Mouse (Mus musculus): Measurements from ENCODE around the gene Faf1. TPM values are rescaled to one million over a fixed set of nuclear protein-coding genes. Genes with fewer than 3 reads are reported as not detected.
A peak's percentile ranks its signal among the peaks of the same experiment; 100 is the strongest.
"Not testable (repeated sequence)": the region's sequence is repeated elsewhere in the genome, so short reads cannot be mapped to it uniquely, and the experiment has no call there.

Gene Faf1
- polyA plus RNA-seq, 1 experiment from 2014 or later = 20.8 TPM

- H3K4me3 ChIP-seq (ENCODE audit: low read depth, low read length) = peak overlapping the region; percentile 82
- H3K9ac ChIP-seq (ENCODE audit: low read length) = peak overlapping the region; percentile 83
- H3K27me3 ChIP-seq (ENCODE audit: control insufficient read depth, insufficient read depth, low read length) = no peaks in the 10 kb centered on the region
- peak overlapping the region; percentile 98 for H3K27ac ChIP-seq (replicated peaks)
- H3K9me3 ChIP-seq (ENCODE audit: control insufficient read depth, low read length) = no peaks in the 10 kb centered on the region
- WGBS = 1% methylated on average over 3 of the region's 3 CpGs
- H3K36me3 ChIP-seq (ENCODE audit: control insufficient read depth, insufficient read depth, low read length) = no peaks in the 10 kb centered on the region
- DNase-seq (ENCODE audit: low spot score) = no peak
- TF ChIP-seq CTCF (IDR thresholded peaks at IDR 0.05; ENCODE audit: low read depth) (no peak), EP300 (optimal IDR thresholded peaks at IDR 0.05) (no peak)
- ATAC-seq (ENCODE audit: low FRiP score, low TSS enrichment) = no peak
- H3K4me1 ChIP-seq (replicated peaks; ENCODE audit: control insufficient read depth, insufficient read depth) = no peaks in the 10 kb centered on the region
- H3K4me2 ChIP-seq (replicated peaks; ENCODE audit: low read depth) = peak overlapping the region; percentile 48
Measured at GRCm38 (mm10) chr4:109677221-109677620, 833 bp downstream of the Faf1 start.

DNA sequence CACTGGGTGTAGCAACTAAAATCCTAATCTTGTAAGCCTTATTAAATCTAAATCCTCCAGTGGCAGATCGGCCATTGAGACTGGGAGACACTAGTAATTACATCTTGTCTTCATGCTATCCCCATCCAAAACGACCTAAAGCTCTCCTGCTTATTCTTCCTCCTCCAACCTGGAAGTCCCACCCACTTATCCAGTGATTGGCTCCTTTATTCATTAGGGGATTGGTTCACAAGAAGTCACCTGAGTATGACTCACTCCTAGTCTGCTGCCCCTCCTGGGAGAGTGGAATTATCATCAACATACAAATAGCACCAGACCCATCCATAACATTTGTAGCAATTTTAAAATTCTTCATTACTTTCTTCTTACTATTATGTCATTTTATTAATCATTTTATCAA lies 7.2 kb downstream of the Faf1 start:
- ATAC-seq (ENCODE audit: low FRiP score, low TSS enrichment) (no peak), DNase-seq (ENCODE audit: low spot score) (no peak)
- no peak overlapping the region for H3K9ac ChIP-seq (ENCODE audit: low read length)
- H3K36me3 ChIP-seq (ENCODE audit: control insufficient read depth, insufficient read depth, low read length) = no peaks in the 10 kb centered on the region
- H3K4me3 ChIP-seq (ENCODE audit: low read depth, low read length) = no peak overlapping the region
- no peaks in the 10 kb centered on the region for H3K4me1 ChIP-seq (replicated peaks; ENCODE audit: control insufficient read depth, insufficient read depth)
- H3K27me3 ChIP-seq (ENCODE audit: control insufficient read depth, insufficient read depth, low read length) = no peaks in the 10 kb centered on the region
- TF ChIP-seq EP300 (optimal IDR thresholded peaks at IDR 0.05) (no peak), CTCF (IDR thresholded peaks at IDR 0.05; ENCODE audit: low read depth) (no peak)
- H3K9me3 ChIP-seq (ENCODE audit: control insufficient read depth, low read length) = no peaks in the 10 kb centered on the region
- H3K4me2 ChIP-seq (replicated peaks; ENCODE audit: low read depth) = no peak overlapping the region
- H3K27ac ChIP-seq (replicated peaks) = no peak overlapping the region
- 77% methylated on average over 2 of the region's 2 CpGs for WGBS

DNA sequence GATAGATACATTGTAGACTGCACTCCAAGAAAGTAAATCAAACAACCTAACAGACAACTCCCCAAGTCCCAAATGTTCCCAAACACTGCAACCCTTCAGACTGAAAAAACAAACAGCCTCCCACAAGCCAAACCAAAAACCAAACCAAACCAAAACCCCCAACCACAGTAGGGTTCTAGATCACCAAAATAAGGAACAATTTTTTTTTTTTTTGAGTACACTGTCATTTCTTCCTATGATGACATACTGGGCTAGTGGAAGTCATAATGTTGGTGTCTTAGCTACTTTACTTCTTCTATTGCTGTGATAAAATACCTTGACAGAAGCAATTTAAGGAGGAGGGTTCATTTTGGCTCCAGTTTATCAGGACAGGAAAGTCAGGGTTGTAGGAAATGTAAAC lies 16.3 kb downstream of the Faf1 start:
- TF ChIP-seq EP300 (optimal IDR thresholded peaks at IDR 0.05) (no peak), CTCF (IDR thresholded peaks at IDR 0.05; ENCODE audit: low read depth) (no peak)
- ATAC-seq (ENCODE audit: low FRiP score, low TSS enrichment) = no peak

GRCm38 (mm10) chr4:109700727-109701126 lies 24.3 kb downstream of the Faf1 start:
- H3K27ac ChIP-seq (replicated peaks); H3K27me3 ChIP-seq (ENCODE audit: control insufficient read depth, insufficient read depth, low read length); H3K36me3 ChIP-seq (ENCODE audit: control insufficient read depth, insufficient read depth, low read length); ATAC-seq (ENCODE audit: low FRiP score, low TSS enrichment); H3K4me3 ChIP-seq (ENCODE audit: low read depth, low read length); H3K9me3 ChIP-seq (ENCODE audit: control insufficient read depth, low read length); H3K4me1 ChIP-seq (replicated peaks; ENCODE audit: control insufficient read depth, insufficient read depth); H3K4me2 ChIP-seq (replicated peaks; ENCODE audit: low read depth); H3K9ac ChIP-seq (ENCODE audit: low read length); DNase-seq (ENCODE audit: low spot score): not testable (repeated sequence)
- WGBS = 92% methylated on average over 3 of the region's 3 CpGs

More for the DNA sequence above, 16.3 kb downstream of the Faf1 start:
- Histone ChIP-seq H3K27me3 (ENCODE audit: control insufficient read depth, insufficient read depth, low read length) (no peaks in the 10 kb centered on the region), H3K9ac (ENCODE audit: low read length) (no peak overlapping the region), H3K27ac (replicated peaks) (no peak overlapping the region), H3K4me3 (ENCODE audit: low read depth, low read length) (no peak overlapping the region), H3K4me1 (replicated peaks; ENCODE audit: control insufficient read depth, insufficient read depth) (no peaks in the 10 kb centered on the region), H3K9me3 (ENCODE audit: control insufficient read depth, low read length) (no peaks in the 10 kb centered on the region), H3K4me2 (replicated peaks; ENCODE audit: low read depth) (no peak overlapping the region), H3K36me3 (ENCODE audit: control insufficient read depth, insufficient read depth, low read length) (no peaks in the 10 kb centered on the region)
- no peak for DNase-seq (ENCODE audit: low spot score)

DNA sequence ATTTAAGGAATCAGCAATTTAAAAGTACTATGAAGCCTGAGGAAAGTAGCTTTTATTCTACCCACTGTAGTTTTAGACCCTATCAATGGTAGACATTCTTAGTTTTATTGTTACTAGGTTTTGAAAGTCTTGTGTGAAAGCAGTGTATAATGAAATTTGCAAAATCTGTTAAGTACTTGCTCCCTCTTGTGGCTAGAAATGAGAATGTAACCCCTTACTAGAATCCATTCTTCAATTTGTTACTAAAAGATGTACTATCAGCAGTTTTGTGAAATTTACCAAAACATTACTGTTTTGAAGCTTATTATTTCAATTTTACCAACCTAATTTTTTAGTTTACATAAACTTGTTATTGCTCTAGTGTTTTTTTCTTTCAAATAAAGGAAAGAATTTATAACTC lies 27.2 kb downstream of the Faf1 start:
- no peaks in the 10 kb centered on the region for H3K36me3 ChIP-seq (ENCODE audit: control insufficient read depth, insufficient read depth, low read length)
- no peaks in the 10 kb centered on the region for H3K4me1 ChIP-seq (replicated peaks; ENCODE audit: control insufficient read depth, insufficient read depth)
- no peak overlapping the region for H3K27ac ChIP-seq (replicated peaks)
- H3K9ac ChIP-seq (ENCODE audit: low read length) = no peak overlapping the region
- TF ChIP-seq CTCF (IDR thresholded peaks at IDR 0.05; ENCODE audit: low read depth) (peak; percentile 81), EP300 (optimal IDR thresholded peaks at IDR 0.05) (no peak)
- DNase-seq (ENCODE audit: low spot score) (no peak), ATAC-seq (ENCODE audit: low FRiP score, low TSS enrichment) (no peak)
- no peak overlapping the region for H3K4me3 ChIP-seq (ENCODE audit: low read depth, low read length)
- no peaks in the 10 kb centered on the region for H3K27me3 ChIP-seq (ENCODE audit: control insufficient read depth, insufficient read depth, low read length)
- H3K9me3 ChIP-seq (ENCODE audit: control insufficient read depth, low read length) = no peaks in the 10 kb centered on the region
- no peak overlapping the region for H3K4me2 ChIP-seq (replicated peaks; ENCODE audit: low read depth)

GRCm38 (mm10) chr4:109705349-109705748 lies 29.0 kb downstream of the Faf1 start:
- Histone ChIP-seq H3K27ac (replicated peaks) (no peak overlapping the region), H3K4me3 (ENCODE audit: low read depth, low read length) (no peak overlapping the region), H3K27me3 (ENCODE audit: control insufficient read depth, insufficient read depth, low read length) (no peaks in the 10 kb centered on the region), H3K4me1 (replicated peaks; ENCODE audit: control insufficient read depth, insufficient read depth) (no peaks in the 10 kb centered on the region), H3K4me2 (replicated peaks; ENCODE audit: low read depth) (no peak overlapping the region), H3K9me3 (ENCODE audit: control insufficient read depth, low read length) (no peaks in the 10 kb centered on the region), H3K36me3 (ENCODE audit: control insufficient read depth, insufficient read depth, low read length) (no peaks in the 10 kb centered on the region), H3K9ac (ENCODE audit: low read length) (no peak overlapping the region)
- DNase-seq (ENCODE audit: low spot score) (no peak), ATAC-seq (ENCODE audit: low FRiP score, low TSS enrichment) (no peak)
- 75% methylated on average over 2 of the region's 2 CpGs for WGBS
- TF ChIP-seq EP300 (optimal IDR thresholded peaks at IDR 0.05) (no peak), CTCF (IDR thresholded peaks at IDR 0.05; ENCODE audit: low read depth) (no peak)
